Mouse (Mus musculus) erythroblast, embryonic 14.5 days (primary cell): Measurements from ENCODE around the gene Ptpn14. TPM values are rescaled to one million over a fixed set of nuclear protein-coding genes. Genes with fewer than 3 reads are reported as not detected.

ENCODE experiments used
- H3K27me3 ChIP-seq: 2 replicates; pipeline ENCODE4 v1.6.1; 2012; ENCODE audit warnings: inconsistent platforms; ENCODE audit not compliant: control insufficient read depth
- H3K36me3 ChIP-seq: 2 replicates; pipeline ENCODE4 v1.6.1; 2012; ENCODE audit warnings: mild to moderate bottlenecking, inconsistent platforms; ENCODE audit not compliant: control insufficient read depth
- H3K4me1 ChIP-seq: 2 replicates; pipeline ENCODE4 v1.6.1; 2012; ENCODE audit warnings: inconsistent platforms; ENCODE audit not compliant: control insufficient read depth
- H3K4me3 ChIP-seq: replicated peaks from 2 replicates; pipeline ENCODE3; 2012; ENCODE audit warnings: moderate library complexity, mild to moderate bottlenecking, inconsistent platforms
- H3K9me3 ChIP-seq: 2 replicates; pipeline ENCODE4 v1.6.1; 2012; ENCODE audit warnings: low read length, inconsistent platforms, mixed read lengths; ENCODE audit not compliant: control insufficient read depth
- GATA1 ChIP-seq: IDR thresholded peaks from 2 replicates; pipeline ENCODE4 v1.6.1; 2012; ENCODE audit warnings: low read length, inconsistent platforms, mixed read lengths
- TAL1 ChIP-seq: IDR thresholded peaks from 3 replicates; pipeline ENCODE4 v1.6.1; 2012; ENCODE audit warnings: low read length, inconsistent platforms, mixed read lengths
- polyA plus RNA-seq: library from polyadenylated mRNA; stranded (reverse); fragments of >175 nt; gene quantifications from 2 replicates; pipeline ENCODE4 v1.2.3, GENCODE M21; 2012

The Ptpn14 gene
- polyA plus RNA-seq, 1 experiment = not detected

- Histone ChIP-seq H3K4me3 (no peak overlapping the region), H3K4me1 (peaks cover 25% of the 10 kb centered on the region)
These were observed 106.1 kb downstream of the Ptpn14 start for GRCm38 (mm10) chr1:189834166-189834565.

GRCm38 (mm10) chr1:189846319-189846718 is 118.3 kb downstream of the Ptpn14 start:
- Histone ChIP-seq H3K36me3 (no peaks in the 10 kb centered on the region), H3K27me3 (no peaks in the 10 kb centered on the region), H3K4me3 (no peak overlapping the region), H3K4me1 (peaks cover 13% of the 10 kb centered on the region; the same call in 1 of the 2 replicates), H3K9me3 (peaks cover 10% of the 10 kb centered on the region)
- TF ChIP-seq TAL1 = no peak
- no peak for TF ChIP-seq GATA1

More at GRCm38 (mm10) chr1:189834166-189834565, 106.1 kb downstream of the Ptpn14 start:
- Histone ChIP-seq H3K9me3 (no peaks in the 10 kb centered on the region), H3K36me3 (no peaks in the 10 kb centered on the region), H3K27me3 (no peaks in the 10 kb centered on the region)
- TF ChIP-seq TAL1 (no peak), GATA1 (no peak)

- no peak for TF ChIP-seq GATA1
- no peak for TF ChIP-seq TAL1
- Histone ChIP-seq H3K27me3 (no peaks in the 10 kb centered on the region), H3K4me3 (no peak overlapping the region), H3K36me3 (no peaks in the 10 kb centered on the region), H3K9me3 (peaks cover 10% of the 10 kb centered on the region), H3K4me1 (peaks cover 13% of the 10 kb centered on the region; the same call in 1 of the 2 replicates)
These were observed 121.5 kb downstream of the Ptpn14 start for GRCm38 (mm10) chr1:189849550-189849949.

GRCm38 (mm10) chr1:189852051-189852450 is 124.0 kb downstream of the Ptpn14 start:
- peaks cover 10% of the 10 kb centered on the region for H3K9me3 ChIP-seq
- peaks cover 22% of the 10 kb centered on the region for H3K4me1 ChIP-seq
- H3K36me3 ChIP-seq = no peaks in the 10 kb centered on the region
- H3K4me3 ChIP-seq = no peak overlapping the region
- H3K27me3 ChIP-seq = no peaks in the 10 kb centered on the region
- TF ChIP-seq TAL1 = no peak
- TF ChIP-seq GATA1 = no peak

GRCm38 (mm10) chr1:189852456-189852855 is 124.4 kb downstream of the Ptpn14 start:
- peaks cover 18% of the 10 kb centered on the region for H3K4me1 ChIP-seq
- no peaks in the 10 kb centered on the region for H3K36me3 ChIP-seq
- H3K9me3 ChIP-seq = peaks cover 10% of the 10 kb centered on the region
- TF ChIP-seq TAL1 (no peak), GATA1 (no peak)
- H3K4me3 ChIP-seq = no peak overlapping the region
- no peaks in the 10 kb centered on the region for H3K27me3 ChIP-seq

- H3K4me1 ChIP-seq = peaks cover 18% of the 10 kb centered on the region
- H3K4me3 ChIP-seq = no peak overlapping the region
- no peaks in the 10 kb centered on the region for H3K36me3 ChIP-seq
- no peak for TF ChIP-seq TAL1
- TF ChIP-seq GATA1 = no peak
- H3K27me3 ChIP-seq = no peaks in the 10 kb centered on the region
- peaks cover 10% of the 10 kb centered on the region for H3K9me3 ChIP-seq
These were observed 126.6 kb downstream of the Ptpn14 start for GRCm38 (mm10) chr1:189854646-189855045.

- Histone ChIP-seq H3K36me3 (no peaks in the 10 kb centered on the region), H3K9me3 (peaks cover 1% of the 10 kb centered on the region; the same call in 1 of the 2 replicates), H3K4me3 (no peak overlapping the region)
These were observed 127.7 kb downstream of the Ptpn14 start for GRCm38 (mm10) chr1:189855739-189856138.

GRCm38 (mm10) chr1:189858377-189858776 is 130.3 kb downstream of the Ptpn14 start:
- peaks cover 26% of the 10 kb centered on the region for H3K4me1 ChIP-seq
- no peaks in the 10 kb centered on the region for H3K36me3 ChIP-seq
- no peak overlapping the region for H3K4me3 ChIP-seq
- H3K27me3 ChIP-seq = no peaks in the 10 kb centered on the region
- TF ChIP-seq GATA1 = no peak
- TF ChIP-seq TAL1 = no peak
- H3K9me3 ChIP-seq = no peaks in the 10 kb centered on the region

More at GRCm38 (mm10) chr1:189855739-189856138, 127.7 kb downstream of the Ptpn14 start:
- H3K27me3 ChIP-seq = no peaks in the 10 kb centered on the region
- no peak for TF ChIP-seq TAL1
- TF ChIP-seq GATA1 = no peak
- H3K4me1 ChIP-seq = peaks cover 23% of the 10 kb centered on the region

GRCm38 (mm10) chr1:189860112-189860941 is 132.3 kb downstream of the Ptpn14 start:
- Histone ChIP-seq H3K27me3 (no peaks in the 10 kb centered on the region), H3K36me3 (no peaks in the 10 kb centered on the region), H3K4me1 (peaks cover 22% of the 10 kb centered on the region), H3K9me3 (no peaks in the 10 kb centered on the region), H3K4me3 (no peak overlapping the region)
- TF ChIP-seq GATA1 (no peak), TAL1 (no peak)
